Mouse (Mus musculus): Measurements from ENCODE around the gene Ahsg.

The Ahsg gene

DNA sequence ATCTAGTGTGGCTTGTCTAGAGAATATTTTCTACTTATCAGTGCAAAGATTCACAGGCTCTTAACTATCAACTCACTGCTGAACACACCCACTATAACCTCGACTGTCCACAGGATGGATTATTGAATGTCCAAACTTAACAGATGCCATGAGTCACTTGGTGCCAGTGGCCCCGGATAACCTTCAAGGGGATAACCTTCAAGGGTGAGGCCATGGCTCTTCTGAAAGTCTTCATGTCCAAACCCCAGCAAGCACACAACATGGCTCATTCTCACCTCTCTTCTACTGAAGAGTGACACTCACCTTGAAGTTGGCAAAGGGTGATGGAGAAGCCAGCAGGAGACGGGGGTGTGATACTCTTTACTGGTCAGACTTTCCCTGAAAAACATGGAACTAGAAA lies 4.4 kb upstream of the Ahsg start:
- DNase-seq (ENCODE audit: low read depth, low spot score), result no peak

GRCm38 (mm10) chr16:22888835-22889234 lies 2.2 kb upstream of the Ahsg start:
- no peak for DNase-seq (ENCODE audit: low read depth, low spot score)

DNA sequence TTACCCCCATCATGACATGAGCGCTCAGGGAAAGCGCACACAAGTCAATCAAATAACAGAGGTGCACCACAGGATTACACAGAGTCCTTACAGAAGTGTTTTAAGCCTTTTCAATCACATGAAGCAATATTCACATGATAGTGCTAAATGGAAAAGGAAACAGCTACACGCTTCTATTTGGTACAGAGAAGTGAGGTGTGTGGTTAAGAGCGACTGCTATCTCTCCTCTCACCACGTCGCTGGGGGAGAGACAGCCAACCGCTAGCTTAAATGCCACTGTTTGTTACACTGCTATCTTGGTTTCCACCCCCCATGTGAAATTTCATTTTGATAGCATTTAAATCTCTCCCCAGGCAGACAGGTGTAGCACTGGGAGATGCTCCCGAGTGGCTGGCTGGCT lies 1.4 kb upstream of the Ahsg start:
- no peak for DNase-seq (ENCODE audit: low read depth, low spot score)

DNA sequence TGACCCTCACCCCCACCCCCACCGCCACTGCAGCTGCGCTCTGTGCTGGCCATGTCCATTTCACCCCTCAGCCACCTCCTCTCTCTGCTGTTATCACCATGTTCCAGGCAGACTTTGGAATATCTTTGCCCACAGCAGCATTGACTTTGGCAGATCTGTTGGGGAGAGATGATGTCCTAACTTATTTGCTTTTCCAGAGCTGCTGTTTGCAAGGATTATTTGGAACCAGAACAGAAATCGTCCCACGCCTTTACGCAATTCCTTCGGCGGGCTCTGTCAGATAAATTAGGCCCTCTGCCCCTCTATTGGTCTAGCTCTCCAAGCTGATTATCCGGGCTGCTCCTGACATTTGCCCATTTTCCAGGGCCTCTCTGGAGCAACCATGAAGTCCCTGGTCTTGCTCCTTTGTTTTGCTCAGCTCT lies 667 bp downstream of the Ahsg start:
- DNase-seq (ENCODE audit: low read depth, low spot score), result no peak

DNA sequence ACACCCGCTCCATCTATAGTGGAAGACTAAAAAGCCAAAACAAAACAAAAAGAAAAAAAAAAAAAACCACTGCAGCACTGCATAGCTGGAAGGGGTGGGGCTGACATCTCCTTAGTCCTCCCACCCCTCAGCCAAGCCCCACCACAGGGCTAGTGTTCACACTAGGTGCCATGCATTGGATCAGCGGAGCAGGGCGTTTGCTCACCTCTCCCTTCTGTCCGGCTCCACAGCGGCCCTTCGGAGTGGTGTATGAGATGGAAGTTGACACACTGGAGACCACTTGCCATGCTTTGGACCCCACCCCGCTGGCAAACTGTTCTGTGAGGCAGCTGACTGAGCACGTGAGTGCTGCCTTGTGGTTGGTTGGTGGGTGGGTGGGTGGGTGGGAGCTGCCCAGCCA lies 3.0 kb downstream of the Ahsg start:
- no peak for DNase-seq (ENCODE audit: low read depth, low spot score)

GRCm38 (mm10) chr16:22896618-22897017 lies 5.5 kb downstream of the Ahsg start:
- DNase-seq (ENCODE audit: low read depth, low spot score), result no peak

DNA sequence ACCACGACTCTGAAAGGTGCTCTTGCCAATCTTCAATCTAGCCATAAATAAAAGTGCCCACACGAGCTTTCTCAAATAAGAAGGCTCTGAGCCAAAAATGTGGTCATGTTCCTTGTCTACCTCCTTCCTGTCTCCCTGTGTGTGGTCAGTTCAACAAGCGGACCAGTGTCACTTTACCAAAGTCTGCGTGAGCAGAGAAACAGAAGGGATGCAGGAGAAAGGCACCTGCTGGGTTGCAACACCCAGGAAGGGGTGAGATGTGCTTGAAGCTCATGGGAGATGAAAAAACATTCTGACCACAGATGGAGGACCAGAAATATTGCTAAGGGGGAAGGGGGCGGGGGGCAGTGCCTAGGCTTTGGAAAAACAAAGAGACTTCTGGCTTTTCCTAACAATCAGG lies 8.3 kb downstream of the Ahsg start:
- no peak for DNase-seq (ENCODE audit: low read depth, low spot score)

- no peak for DNase-seq (ENCODE audit: low read depth, low spot score)
Observed at GRCm38 (mm10) chr16:22899866-22900570, 8.9 kb downstream of the Ahsg start.

DNA sequence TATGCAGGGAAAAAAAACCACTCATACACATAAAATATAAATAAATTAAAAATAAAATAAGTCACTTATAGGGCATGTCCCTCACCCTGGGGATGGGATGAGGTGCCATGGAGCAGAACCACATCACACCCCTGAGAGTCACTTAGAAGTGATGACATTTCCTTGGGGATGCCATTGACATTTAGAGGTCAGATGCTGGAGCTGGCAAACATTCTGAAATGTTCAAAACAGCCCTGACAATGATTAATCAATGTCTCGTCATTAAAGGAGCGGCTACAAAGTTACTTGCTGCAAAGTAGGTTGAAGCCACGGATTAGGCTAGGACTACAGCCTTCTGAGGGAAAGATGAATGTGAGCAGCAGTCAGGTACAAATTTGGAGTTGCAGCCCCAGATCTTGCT lies 10.2 kb downstream of the Ahsg start:
- no peak for DNase-seq (ENCODE audit: low read depth, low spot score)

DNA sequence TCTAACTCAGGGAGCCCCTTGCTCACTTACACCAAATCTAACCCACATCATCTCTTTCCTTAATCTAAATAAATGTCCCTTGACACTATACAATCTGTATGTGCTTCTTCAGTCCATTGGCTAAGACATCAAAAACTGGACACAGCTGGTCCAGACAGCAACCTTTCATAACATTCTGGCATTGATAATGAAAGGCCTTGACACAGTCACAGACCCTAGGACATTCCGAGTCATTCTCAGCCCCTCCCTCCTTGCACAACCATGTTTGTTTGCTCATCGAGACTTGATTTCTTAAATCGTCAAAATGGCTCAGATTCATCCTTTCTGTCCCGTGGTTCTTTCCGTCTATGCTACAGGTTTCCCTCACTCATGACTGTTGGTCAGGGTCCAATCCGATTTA lies 18.2 kb downstream of the Ahsg start:
- no peak for DNase-seq (ENCODE audit: low read depth, low spot score)

DNA sequence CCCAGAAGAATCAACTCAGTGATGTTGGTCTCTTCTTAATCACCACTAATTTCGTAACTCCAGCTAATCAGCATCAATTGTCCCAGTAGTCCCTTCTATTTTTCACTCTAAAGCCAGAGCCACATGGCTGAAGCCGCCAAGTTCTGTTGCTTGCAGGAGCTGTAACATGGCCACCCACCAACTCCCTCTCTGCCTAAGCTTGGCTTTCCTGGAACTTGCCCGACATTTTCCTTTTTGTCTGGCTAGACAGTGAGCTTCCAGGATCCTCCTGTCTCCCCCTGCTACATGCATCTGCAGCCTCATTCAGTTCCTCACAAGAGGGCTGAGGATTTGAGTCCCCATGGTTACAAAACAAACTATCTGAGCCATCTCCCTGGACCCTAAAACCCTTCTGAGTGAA lies 20.9 kb downstream of the Ahsg start:
- no peak for DNase-seq (ENCODE audit: low read depth, low spot score)

GRCm38 (mm10) chr16:22912886-22913285 lies 21.8 kb downstream of the Ahsg start:
- no peak for DNase-seq (ENCODE audit: low read depth, low spot score)

GRCm38 (mm10) chr16:22914276-22914675 lies 23.2 kb downstream of the Ahsg start:
- DNase-seq (ENCODE audit: low read depth, low spot score), result no peak

GRCm38 (mm10) chr16:22918034-22918433 lies 27.0 kb downstream of the Ahsg start, which contains the start of gene Fetub:
TSS of gene Fetub (plus strand) at chr16:22918334.
- no peak for DNase-seq (ENCODE audit: low read depth, low spot score)

DNA sequence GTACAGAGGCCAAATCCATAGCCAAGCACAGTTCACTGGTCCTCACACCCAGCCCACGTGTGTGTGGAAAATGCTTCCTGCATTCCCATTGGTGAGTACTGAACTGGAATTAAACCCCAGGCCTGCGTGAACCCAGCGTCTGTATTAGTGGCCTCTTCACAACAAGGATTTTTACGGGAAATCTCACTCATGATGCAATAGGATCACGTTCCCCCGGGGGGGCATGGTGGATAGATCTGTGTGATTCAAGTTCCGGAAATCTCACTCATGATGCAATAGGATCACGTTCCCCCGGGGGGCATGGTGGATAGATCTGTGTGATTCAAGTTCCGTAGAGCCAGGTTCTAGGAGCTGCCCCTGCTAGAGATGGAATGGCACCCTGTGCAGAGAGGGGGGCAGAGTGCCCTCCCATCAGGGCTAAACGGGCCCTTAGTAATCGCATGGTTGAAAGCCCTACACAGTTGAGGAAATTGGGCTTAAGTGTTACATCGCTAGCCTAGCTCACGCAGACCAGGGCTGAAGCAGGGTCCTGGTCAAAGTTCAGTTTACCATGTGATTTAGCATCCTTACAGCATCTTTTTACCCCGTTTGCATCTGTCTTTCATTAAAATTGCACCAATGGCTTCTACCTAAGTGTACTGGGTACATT lies 27.7 kb downstream of the Ahsg start:
- no peak for DNase-seq (ENCODE audit: low read depth, low spot score)

GRCm38 (mm10) chr16:22919971-22920854 lies 29.1 kb downstream of the Ahsg start:
- no peak for DNase-seq (ENCODE audit: low read depth, low spot score)

GRCm38 (mm10) chr16:22921761-22922160 lies 30.7 kb downstream of the Ahsg start:
- no peak for DNase-seq (ENCODE audit: low read depth, low spot score)

- DNase-seq (ENCODE audit: low read depth, low spot score), result no peak
Observed at GRCm38 (mm10) chr16:22922433-22922832, 31.4 kb downstream of the Ahsg start.

GRCm38 (mm10) chr16:22929575-22929974 lies 38.5 kb downstream of the Ahsg start:
- DNase-seq (ENCODE audit: low read depth, low spot score), result no peak

DNA sequence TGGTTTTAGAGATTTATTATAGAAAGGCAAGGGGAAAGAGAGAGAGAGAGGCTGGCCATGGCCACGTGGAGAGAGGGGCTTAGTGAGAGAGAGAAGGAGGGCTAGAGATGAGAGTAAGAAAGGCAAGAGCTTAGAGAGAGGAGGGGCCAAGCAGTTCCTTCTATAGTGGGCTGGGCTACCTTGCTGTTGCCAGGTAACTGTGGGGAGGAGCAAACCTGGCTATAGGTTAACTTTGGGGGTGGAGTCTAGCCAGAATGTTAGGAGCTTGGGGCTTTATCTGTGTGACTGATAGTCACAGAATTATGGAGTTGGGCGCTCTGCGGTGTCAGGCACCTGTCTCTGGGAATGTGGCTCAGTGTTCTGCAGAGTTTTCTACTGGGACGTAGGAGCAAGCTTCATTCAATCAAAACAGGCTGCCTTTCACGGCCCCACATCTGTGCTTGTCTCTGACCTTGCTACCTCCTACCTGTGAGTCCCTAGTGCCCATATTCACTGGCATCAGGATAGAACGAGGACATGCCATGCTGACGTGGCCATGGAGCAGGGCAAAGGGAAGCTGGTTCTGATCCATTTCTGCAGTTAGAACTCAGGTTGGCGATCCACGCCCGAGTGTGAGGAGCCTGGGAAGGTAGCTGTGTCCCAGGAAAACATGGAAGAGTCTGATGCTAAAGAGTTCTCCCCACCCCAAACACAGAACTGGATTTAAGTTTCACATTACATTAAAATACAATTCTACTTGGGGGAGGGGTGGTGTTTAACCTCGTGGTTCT lies 40.5 kb downstream of the Ahsg start:
- DNase-seq (ENCODE audit: low read depth, low spot score), result no peak

DNA sequence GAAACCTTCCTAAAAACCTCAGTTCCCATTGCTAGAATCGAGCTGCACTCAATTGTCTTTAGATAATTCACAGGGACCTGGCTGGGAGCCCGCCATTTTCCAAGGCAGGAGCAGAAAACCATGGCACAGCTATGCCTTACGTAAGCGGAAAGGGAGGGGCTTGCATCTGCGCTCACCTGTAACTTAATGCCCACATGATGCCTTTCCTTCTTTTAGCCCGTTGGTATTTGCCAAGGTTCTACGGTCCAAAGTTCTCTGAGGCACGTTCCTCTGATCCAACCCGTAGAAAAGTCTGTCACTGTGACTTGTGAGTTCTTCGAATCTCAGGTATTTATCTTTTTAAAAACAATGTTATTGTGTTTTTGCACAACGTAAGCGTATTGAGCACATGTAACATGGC lies 46.6 kb downstream of the Ahsg start:
- DNase-seq (ENCODE audit: low read depth, low spot score), result no peak

GRCm38 (mm10) chr16:22938541-22938940 lies 47.5 kb downstream of the Ahsg start:
- DNase-seq (ENCODE audit: low read depth, low spot score), result no peak

Data from embryo, embryonic 11.5 days (tissue).